Comparison of ENCODE assay signal across 9 mouse cellular contexts in genomic region chr13:98317246-98317677, GRCm38 (mm10). TPM values are rescaled to one million over a fixed set of nuclear protein-coding genes. Genes with fewer than 3 reads are reported as not detected.
A peak's percentile ranks its signal among the peaks of the same experiment; 100 is the strongest.
DNase-seq lines count a peak whose midpoint lies in the region; ATAC-seq lines count a peak whose summit lies in the region.
"Had no signal": no experiment of that assay in that cellular context is flagged by ENCODE, and none has a peak within 500 bp of the region (broad histone marks: within the 10 kb centered on the region; RNA-seq: fewer than 3 reads in every experiment).

No protein-coding gene starts in this region.

- H3K4me3 ChIP-seq in kidney, embryonic 14.5 days (ENCODE audit: low read length) = peak overlapping the region; percentile 99
- peak overlapping the region; percentile 91 for H3K4me3 ChIP-seq in brown adipose tissue, adult 24 weeks (ENCODE audit: insufficient read depth, low read depth, low read length)
- peak overlapping the region; percentile 98 for H3K4me3 ChIP-seq in hindbrain, embryonic 13.5 days
- peak overlapping the region; percentile 98 for H3K4me3 ChIP-seq in midbrain, embryonic 11.5 days (ENCODE audit: low read depth, low read length)

- H3K36me3 ChIP-seq in kidney, embryonic 14.5 days (ENCODE audit: control insufficient read depth, insufficient read depth, low read length) = peaks cover 23% of the 10 kb centered on the region
- peaks cover 14% of the 10 kb centered on the region for H3K36me3 ChIP-seq in hindbrain, embryonic 13.5 days
- H3K36me3 ChIP-seq in midbrain, embryonic 11.5 days (ENCODE audit: control insufficient read depth, insufficient read depth, low read length) = peaks cover 9% of the 10 kb centered on the region; the same call in 1 of the 2 replicates

- H3K4me2 ChIP-seq in kidney, embryonic 14.5 days (replicated peaks; ENCODE audit: low read depth, low read length) = peak overlapping the region; percentile 58
- H3K4me2 ChIP-seq in hindbrain, embryonic 13.5 days = peak overlapping the region; percentile 66
- H3K4me2 ChIP-seq in midbrain, embryonic 11.5 days = peak overlapping the region; percentile 55

- intact Hi-C loops in left cerebral cortex, postnatal 25 days (cut with DNase I) = loop anchor here (5.0 to 10.0 kb wide), 2 partner anchors 55 to 408 kb away; partner anchors contain the start of genes Ankra2 and Utp15

- H3K9me3 ChIP-seq in kidney, embryonic 14.5 days (ENCODE audit: control insufficient read depth, low read length) = no peaks in the 10 kb centered on the region
- H3K9me3 ChIP-seq in hindbrain, embryonic 13.5 days = no peaks in the 10 kb centered on the region
- no peaks in the 10 kb centered on the region for H3K9me3 ChIP-seq in midbrain, embryonic 11.5 days (ENCODE audit: control insufficient read depth, low read length)

- no peaks in the 10 kb centered on the region for H3K27me3 ChIP-seq in kidney, embryonic 14.5 days (ENCODE audit: control insufficient read depth, insufficient read depth, low read length)
- no peaks in the 10 kb centered on the region for H3K27me3 ChIP-seq in hindbrain, embryonic 13.5 days
- H3K27me3 ChIP-seq in midbrain, embryonic 11.5 days (ENCODE audit: control insufficient read depth, insufficient read depth, low read length) = no peaks in the 10 kb centered on the region

- H3K9ac ChIP-seq in kidney, embryonic 14.5 days (ENCODE audit: low read depth, low read length) = peak overlapping the region; percentile 100
- peak overlapping the region; percentile 95 for H3K9ac ChIP-seq in hindbrain, embryonic 13.5 days
- peak overlapping the region; percentile 97 for H3K9ac ChIP-seq in midbrain, embryonic 11.5 days (ENCODE audit: low read length)

- peak overlapping the region; percentile 91 for H3K27ac ChIP-seq in kidney, embryonic 14.5 days (ENCODE audit: low read depth, low read length)
- H3K27ac ChIP-seq in brown adipose tissue, adult 24 weeks (replicated peaks; ENCODE audit: low read depth, low read length) = peak overlapping the region; percentile 84
- peak overlapping the region; percentile 92 for H3K27ac ChIP-seq in hindbrain, embryonic 13.5 days
- H3K27ac ChIP-seq in midbrain, embryonic 11.5 days (ENCODE audit: low read depth, low read length) = peak overlapping the region; percentile 76

- no peak for DNase-seq in kidney, postnatal 14 days
- DNase-seq in midbrain, embryonic 11.5 days (ENCODE audit: low spot score, missing footprints) = no peak
- DNase-seq in left cerebral cortex, postnatal 25 days (ENCODE audit: low spot score in 2 of 2) = no peak
- no peak for DNase-seq in adrenal gland, postnatal 4 days (ENCODE audit: low spot score in 2 of 2)
- no peak for DNase-seq in gastrocnemius, postnatal 4 days (ENCODE audit: low spot score in 2 of 2)

- H3K4me1 ChIP-seq in kidney, embryonic 14.5 days (ENCODE audit: control insufficient read depth, insufficient read depth, low read length) = peaks cover 14% of the 10 kb centered on the region
- H3K4me1 ChIP-seq in brown adipose tissue, adult 24 weeks (ENCODE audit: control insufficient read depth, insufficient read depth, insufficient read length, low read length) = peaks cover 4% of the 10 kb centered on the region
- peaks cover 25% of the 10 kb centered on the region for H3K4me1 ChIP-seq in hindbrain, embryonic 13.5 days (replicated peaks)
- peaks cover 13% of the 10 kb centered on the region for H3K4me1 ChIP-seq in midbrain, embryonic 11.5 days (ENCODE audit: control insufficient read depth, insufficient read depth, low read length)

- no peak for ATAC-seq in kidney, embryonic 14.5 days (ENCODE audit: low FRiP score, low TSS enrichment)
- no peak for ATAC-seq in hindbrain, embryonic 13.5 days (ENCODE audit: low FRiP score)
- ATAC-seq in midbrain, embryonic 11.5 days (ENCODE audit: low FRiP score) = peak; percentile 27; the same call in 1 of the 2 replicates

- WGBS in kidney, embryonic 14.5 days = 2% methylated on average over 16 of the region's 16 CpGs
- 2% methylated on average over 16 of the region's 16 CpGs for WGBS in hindbrain, embryonic 13.5 days
- 3% methylated on average over 16 of the region's 16 CpGs for WGBS in midbrain, embryonic 11.5 days

RNA-seq across cellular contexts. Expression of gene Btf3, which starts 0.5 kb away (rescaled TPM):
- polyA plus RNA-seq in kidney, embryonic 14.5 days (2014; fragmentation: Nextera tagmentation; extraction: Ambion mirVana) = 811 and 923 TPM in 2 replicates
- polyA plus RNA-seq in brown adipose tissue, adult 24 weeks (2012; ENCODE audit: insufficient read depth, insufficient read length, missing spikeins) = 246 and 281 TPM in 2 replicates
- polyA plus RNA-seq in hindbrain, embryonic 13.5 days (2015; fragmentation: Nextera tagmentation; extraction: Ambion mirVana) = 585 and 615 TPM in 2 replicates
- 823 and 852 TPM in 2 replicates for polyA plus RNA-seq in midbrain, embryonic 11.5 days (2014; fragmentation: Nextera tagmentation; extraction: Ambion mirVana)
- total RNA-seq in left cerebral cortex, postnatal 25 days (2021) = 100 to 1,000 TPM; 173 TPM
- total RNA-seq in adrenal gland, postnatal 4 days (2021) = 100 to 1,000 TPM; 464 TPM
- 100 to 1,000 TPM; 364 to 369 TPM for total RNA-seq in gastrocnemius, postnatal 4 days (2021)

RNA-seq across cellular contexts. Expression of gene Foxd1, which starts 36.8 kb away (rescaled TPM):
- polyA plus RNA-seq in kidney, embryonic 14.5 days (2014; fragmentation: Nextera tagmentation; extraction: Ambion mirVana) = 8.5 and 12.8 TPM in 2 replicates
- polyA plus RNA-seq in brown adipose tissue, adult 24 weeks (2012; ENCODE audit: insufficient read depth, insufficient read length, missing spikeins) = not detected in 2 replicates
- 0.79 and 1.1 TPM in 2 replicates for polyA plus RNA-seq in hindbrain, embryonic 13.5 days (2015; fragmentation: Nextera tagmentation; extraction: Ambion mirVana)
- polyA plus RNA-seq in midbrain, embryonic 11.5 days (2014; fragmentation: Nextera tagmentation; extraction: Ambion mirVana) = 4.4 and 5.2 TPM in 2 replicates
- 1 to 10 TPM in 1 of 2 experiments, under 1 TPM in 1; 0.92 to 1.6 TPM for total RNA-seq in left cerebral cortex, postnatal 25 days (2021)
- 1 to 10 TPM; 2.3 to 3.7 TPM for total RNA-seq in adrenal gland, postnatal 4 days (2021)
- under 1 TPM; 0.44 to 0.60 TPM for total RNA-seq in gastrocnemius, postnatal 4 days (2021)
- total RNA-seq: neutrophil, adult 5-6 weeks had no signal

RNA-seq across cellular contexts. Expression of gene Gm21976, which starts 37.6 kb away (rescaled TPM):
- not detected in 2 replicates for polyA plus RNA-seq in kidney, embryonic 14.5 days (2014; fragmentation: Nextera tagmentation; extraction: Ambion mirVana)
- polyA plus RNA-seq in brown adipose tissue, adult 24 weeks (2012; ENCODE audit: insufficient read depth, insufficient read length, missing spikeins) = not detected in 2 replicates
- not detected in 2 replicates for polyA plus RNA-seq in hindbrain, embryonic 13.5 days (2015; fragmentation: Nextera tagmentation; extraction: Ambion mirVana)
- polyA plus RNA-seq in midbrain, embryonic 11.5 days (2014; fragmentation: Nextera tagmentation; extraction: Ambion mirVana) = not detected in 2 replicates
- not detected for total RNA-seq in left cerebral cortex, postnatal 25 days (2021)
- not detected for total RNA-seq in adrenal gland, postnatal 4 days (2021)
- total RNA-seq in gastrocnemius, postnatal 4 days (2021) = not detected
- total RNA-seq: neutrophil, adult 5-6 weeks had no signal

RNA-seq across cellular contexts. Expression of gene Ankra2, which starts 54.4 kb away (rescaled TPM):
- polyA plus RNA-seq in kidney, embryonic 14.5 days (2014; fragmentation: Nextera tagmentation; extraction: Ambion mirVana) = 18.7 and 21.4 TPM in 2 replicates
- polyA plus RNA-seq in brown adipose tissue, adult 24 weeks (2012; ENCODE audit: insufficient read depth, insufficient read length, missing spikeins) = 4.0 and 7.9 TPM in 2 replicates
- 62.0 and 62.3 TPM in 2 replicates for polyA plus RNA-seq in hindbrain, embryonic 13.5 days (2015; fragmentation: Nextera tagmentation; extraction: Ambion mirVana)
- polyA plus RNA-seq in midbrain, embryonic 11.5 days (2014; fragmentation: Nextera tagmentation; extraction: Ambion mirVana) = 40.6 and 41.9 TPM in 2 replicates
- 10 to 100 TPM; 43.6 to 46.2 TPM for total RNA-seq in left cerebral cortex, postnatal 25 days (2021)
- 10 to 100 TPM; 35.3 to 36.2 TPM for total RNA-seq in adrenal gland, postnatal 4 days (2021)
- 10 to 100 TPM; 22.0 to 24.8 TPM for total RNA-seq in gastrocnemius, postnatal 4 days (2021)

RNA-seq across cellular contexts. Expression of gene Utp15, which starts 54.4 kb away (rescaled TPM):
- polyA plus RNA-seq in kidney, embryonic 14.5 days (2014; fragmentation: Nextera tagmentation; extraction: Ambion mirVana) = 21.6 and 42.2 TPM in 2 replicates
- polyA plus RNA-seq in brown adipose tissue, adult 24 weeks (2012; ENCODE audit: insufficient read depth, insufficient read length, missing spikeins) = 3.4 and 3.6 TPM in 2 replicates
- polyA plus RNA-seq in hindbrain, embryonic 13.5 days (2015; fragmentation: Nextera tagmentation; extraction: Ambion mirVana) = 27.3 and 28.2 TPM in 2 replicates
- polyA plus RNA-seq in midbrain, embryonic 11.5 days (2014; fragmentation: Nextera tagmentation; extraction: Ambion mirVana) = 40.4 and 42.9 TPM in 2 replicates
- 10 to 100 TPM; 17.6 to 18.2 TPM for total RNA-seq in left cerebral cortex, postnatal 25 days (2021)
- total RNA-seq in adrenal gland, postnatal 4 days (2021) = 10 to 100 TPM; 26.0 to 29.6 TPM
- 1 to 10 TPM; 8.4 to 9.9 TPM for total RNA-seq in gastrocnemius, postnatal 4 days (2021)
